Mouse (Mus musculus) thymus, postnatal 4 days (tissue): ENCODE data around the gene Gpr132.

Source experiments
- DNase-seq: peaks from one replicate; pipeline ENCODE4 v3.0.0; 2021

Gene Gpr132

DNA sequence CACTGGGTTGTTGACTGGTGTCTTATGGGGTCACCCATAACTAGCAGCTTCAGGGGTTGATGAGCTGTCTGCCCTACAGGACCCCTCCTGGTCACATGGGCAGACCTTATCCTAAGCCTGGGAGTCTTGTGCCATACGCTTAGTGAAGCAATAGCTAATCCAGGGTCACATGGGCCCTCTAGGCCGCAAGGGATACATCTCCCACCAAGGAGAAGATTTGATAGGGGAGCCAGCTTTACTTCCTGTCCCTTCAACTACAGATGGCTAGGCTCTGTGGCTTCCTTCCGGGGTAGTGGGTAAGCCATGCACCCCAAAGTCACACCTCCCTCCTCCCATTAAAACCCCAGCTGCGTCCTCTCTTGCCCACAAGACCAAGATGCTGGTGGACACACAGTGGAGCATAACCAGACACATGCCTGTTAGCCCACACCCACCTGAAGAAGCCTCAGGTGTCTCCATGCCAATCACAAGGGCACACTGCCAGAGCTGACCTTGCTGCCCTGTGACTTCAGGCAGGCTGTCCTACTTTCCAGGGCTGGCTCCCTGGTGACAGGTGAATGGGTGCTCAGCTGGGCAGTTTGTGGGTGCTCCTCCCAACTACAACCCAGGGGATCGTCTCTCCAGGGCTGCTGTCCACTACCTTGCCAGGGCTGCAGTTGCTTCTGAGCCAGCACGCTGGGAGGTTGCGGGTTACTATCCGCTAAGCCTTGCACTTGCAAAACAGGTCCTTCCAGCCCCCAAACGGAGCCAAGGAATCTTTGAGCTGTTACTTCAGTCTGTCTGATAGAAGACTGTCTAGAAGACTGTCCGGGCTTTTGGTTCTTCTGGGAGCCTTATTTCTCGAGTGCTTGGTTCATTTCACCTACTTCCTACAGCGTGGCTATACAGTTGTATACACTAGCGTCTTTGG is at the start of gene Gpr132:
TSS of gene Gpr132 (minus strand) at position 51 of the 910 bp plus-strand sequence.
- DNase-seq, result peak; percentile 63

DNA sequence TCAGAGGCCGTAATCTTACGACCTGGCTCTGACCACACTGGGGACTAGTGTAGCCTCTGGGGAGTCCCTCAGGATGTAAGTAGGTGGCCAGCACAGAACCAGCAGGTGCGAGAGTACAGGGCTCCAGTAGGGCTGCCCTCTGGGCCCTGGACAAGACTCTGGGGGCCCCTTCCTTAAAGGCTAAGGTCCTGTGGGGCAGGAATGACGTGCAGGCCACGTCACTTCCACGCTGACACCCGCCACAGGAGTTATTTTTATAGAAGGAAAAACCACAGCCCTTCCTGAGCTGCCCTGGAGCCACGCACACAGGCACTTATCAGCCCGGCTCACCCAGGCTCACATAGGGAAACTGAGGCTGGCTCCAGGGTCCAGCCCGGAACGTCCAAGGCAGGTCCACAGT is 49.5 kb upstream of the Gpr132 start:
- no peak for DNase-seq

DNA sequence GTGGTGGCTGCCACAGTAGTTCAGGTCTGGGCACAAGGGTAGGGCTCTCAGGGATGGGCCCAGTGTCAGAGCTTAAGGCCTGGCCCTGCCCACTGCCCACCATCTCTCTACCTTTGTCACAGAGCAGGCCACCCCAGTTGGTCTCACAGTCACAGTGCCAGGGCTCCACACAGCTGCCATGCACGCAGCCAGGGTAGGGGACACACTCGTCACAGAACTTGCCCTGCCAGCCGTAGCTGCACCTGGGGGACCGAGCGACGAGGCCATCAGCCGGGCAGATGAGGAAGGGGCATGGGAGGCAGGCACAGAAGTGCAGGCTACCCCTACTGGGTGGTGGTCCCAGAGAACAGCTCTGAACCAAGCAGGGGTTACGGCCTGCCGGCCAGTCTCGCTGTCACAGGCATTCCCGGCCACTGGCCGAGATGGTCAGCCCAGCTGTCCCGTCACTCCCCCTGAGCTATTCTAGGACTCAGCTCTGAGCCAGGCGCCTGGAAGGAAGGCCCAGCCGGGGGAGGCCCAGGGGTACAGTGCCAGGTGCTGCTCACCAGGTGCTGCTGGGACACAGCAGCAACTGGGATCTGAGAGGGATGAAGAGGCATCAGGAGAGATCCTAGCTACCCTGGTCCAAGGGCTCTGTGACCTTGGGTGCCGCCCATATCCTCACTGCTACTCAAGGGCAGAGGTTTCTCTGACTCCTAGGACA is 48.8 kb upstream of the Gpr132 start:
- no peak for DNase-seq

DNA sequence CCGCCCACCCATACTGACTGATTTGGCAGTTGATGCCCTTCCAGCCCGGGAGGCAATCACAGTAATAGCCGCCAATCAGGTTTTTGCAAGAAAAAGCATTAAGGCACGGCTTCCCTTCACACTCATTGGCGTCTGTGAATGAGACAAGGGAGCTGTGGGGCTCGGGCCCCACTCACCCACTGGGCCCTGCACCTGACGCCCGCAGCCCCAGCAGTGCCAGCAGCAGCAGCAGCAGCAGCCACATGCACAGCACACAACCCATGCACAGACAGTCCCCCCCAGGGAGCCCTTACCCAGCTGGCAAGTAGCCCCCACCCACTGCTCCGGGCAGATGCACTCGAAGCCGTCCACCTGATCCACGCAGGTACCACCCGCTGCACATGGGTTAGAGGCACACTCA is 47.6 kb upstream of the Gpr132 start:
- no peak for DNase-seq

DNA sequence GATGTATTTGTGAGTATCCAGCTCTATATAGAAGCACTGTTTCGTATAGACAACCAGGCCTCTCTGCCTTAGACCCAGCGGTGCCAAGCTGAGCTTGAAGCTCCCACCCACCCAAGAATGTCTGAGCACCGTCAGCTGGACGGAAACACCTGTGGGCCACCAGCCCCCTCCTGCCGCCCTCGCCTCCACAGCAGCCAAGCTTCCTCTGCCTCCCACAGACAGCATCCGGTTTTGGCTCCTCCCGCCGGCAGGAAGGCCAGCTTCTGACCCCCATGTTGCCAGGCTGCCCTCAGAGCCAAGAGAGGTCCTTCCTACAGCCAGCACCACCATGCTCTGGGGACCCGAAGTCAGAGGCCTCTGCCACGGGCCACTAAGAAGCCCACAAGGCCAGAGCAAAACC is 46.5 kb upstream of the Gpr132 start:
- peak; percentile 59 for DNase-seq

DNA sequence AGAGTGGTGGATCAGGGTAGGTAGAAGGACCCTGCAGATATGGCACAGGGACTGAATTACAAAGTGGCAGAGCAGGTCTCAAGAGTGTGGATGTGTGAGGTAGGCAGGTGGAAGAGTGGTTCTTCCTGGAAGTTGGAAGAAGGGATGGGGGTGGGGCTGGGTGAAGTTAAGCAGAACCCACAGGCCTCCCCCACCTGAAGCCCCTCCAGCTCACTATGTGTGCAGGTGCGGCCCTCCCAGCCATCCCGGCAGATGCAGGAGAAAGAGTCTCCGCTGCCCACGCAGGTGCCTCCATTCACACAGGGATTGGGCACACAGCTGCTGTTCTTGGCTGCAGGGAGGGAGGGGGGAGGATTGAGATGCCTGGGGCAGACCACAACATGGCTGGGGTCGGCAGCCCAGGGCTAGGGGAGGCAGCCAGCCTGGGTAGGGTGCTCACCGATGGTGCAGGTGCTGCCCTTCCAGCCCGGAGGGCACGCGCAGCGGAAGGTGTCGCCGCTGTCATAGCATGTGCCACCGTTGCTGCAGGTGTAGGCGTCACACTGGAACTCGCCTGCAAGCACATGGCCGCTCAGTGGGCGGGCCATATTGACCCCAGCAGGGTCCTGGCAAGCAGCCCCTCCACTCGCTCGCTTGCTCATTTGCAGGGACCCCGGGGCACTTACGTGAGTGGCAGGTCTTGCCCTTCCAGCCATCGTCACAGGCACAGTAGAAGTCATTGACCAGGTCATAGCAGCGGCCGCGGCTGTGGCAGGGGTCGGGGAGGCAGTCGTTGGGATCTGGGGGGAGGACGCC is 45.1 kb upstream of the Gpr132 start:
- DNase-seq, result peak; percentile 37

DNA sequence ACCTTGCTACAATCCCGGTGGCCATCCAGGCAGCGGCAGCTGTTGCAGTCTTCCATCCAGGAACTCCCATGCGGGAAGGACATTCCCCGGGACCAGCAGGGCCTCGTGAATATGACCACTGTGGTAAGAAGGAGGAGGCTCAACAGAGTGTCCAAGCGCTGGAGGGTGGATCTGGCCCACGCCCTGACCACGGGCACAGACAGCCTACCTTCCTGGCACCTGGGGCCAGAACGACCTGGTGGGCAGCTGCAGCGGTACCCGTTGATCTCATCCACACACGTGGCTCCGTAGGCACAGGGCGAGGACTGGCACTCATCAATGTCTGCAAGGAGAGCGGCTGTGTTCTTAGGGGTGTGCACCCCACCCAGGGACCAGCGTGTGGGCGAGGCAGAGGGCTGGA is 43.7 kb upstream of the Gpr132 start:
- DNase-seq, result no peak

DNA sequence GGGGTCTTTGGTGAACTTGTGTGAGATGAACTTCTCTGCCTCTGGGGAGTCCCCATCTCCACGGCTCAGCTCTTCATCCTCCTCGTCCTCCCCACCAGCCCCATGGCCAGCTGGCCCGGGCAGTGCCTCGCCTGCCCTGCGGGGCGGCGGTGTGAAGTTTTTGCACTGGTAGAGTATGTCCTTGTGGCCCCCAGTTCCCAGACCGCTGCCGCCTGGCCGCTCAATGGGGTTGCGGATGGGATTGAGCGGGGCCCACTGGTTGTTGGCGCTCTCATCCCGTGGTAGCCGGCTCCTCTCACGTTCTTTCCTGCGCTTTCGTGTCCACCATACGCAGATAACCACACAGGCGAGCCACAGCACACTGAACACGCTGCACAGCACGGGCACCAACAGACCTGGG is 41.0 kb upstream of the Gpr132 start:
- DNase-seq, result no peak

DNA sequence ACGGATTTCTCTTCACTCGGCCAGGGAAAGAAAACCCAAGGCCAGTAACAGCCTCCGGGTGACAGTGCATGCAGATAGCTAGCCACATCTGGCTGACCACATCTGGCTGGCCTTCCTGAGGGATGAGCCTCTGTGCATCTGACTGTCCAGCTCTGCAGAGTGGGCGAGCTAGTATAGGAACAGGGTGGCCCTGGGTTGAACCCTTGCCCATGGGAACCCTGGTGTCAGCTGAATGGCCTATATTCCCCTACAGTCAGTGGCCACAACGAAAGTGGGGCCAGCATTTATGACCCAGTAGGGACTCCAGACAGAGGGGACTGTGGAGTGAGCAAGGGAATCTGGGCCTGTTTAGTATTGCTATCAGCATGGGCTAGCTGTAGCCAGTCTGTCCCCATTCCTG is 37.0 kb upstream of the Gpr132 start:
- DNase-seq, result no peak

DNA sequence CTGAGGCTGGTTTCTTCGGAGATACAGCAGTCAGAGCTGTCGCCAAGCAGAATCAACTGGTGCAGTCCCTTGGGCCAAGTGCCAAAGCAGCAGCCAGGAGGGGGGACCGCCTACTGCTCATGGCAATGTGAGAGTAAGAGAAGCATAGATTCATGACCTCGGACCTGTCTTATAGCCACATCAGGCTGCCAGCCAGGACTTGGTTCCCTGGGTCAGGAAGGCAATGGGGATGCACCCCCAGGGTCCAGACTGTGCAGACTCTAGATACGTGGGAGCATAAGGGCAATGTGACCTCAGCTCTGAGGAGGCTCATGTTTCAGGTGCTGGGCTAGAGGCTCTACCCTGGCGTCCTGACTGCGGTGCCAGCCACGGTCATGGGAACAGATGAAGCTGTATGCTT is 35.9 kb upstream of the Gpr132 start:
- no peak for DNase-seq

DNA sequence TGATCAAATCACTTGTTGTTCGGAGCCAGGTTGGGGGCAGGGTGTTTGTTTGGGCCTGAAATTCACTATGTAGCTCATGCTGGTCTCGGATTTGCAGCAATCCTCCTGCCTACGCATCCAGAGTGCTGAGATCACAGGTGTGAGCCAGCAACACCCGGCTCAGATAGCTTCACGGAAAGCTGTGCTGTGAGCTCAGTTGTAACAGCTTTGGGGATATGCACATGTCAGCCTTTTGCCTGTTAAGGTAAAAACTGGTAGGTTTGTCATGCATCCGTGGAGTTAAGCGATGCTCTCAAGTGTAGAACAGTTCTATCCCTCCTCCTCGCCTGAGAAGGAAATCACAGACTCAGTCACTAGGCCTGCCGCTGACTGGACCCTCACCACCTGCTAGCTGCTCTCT is 32.6 kb upstream of the Gpr132 start:
- DNase-seq, result no peak

DNA sequence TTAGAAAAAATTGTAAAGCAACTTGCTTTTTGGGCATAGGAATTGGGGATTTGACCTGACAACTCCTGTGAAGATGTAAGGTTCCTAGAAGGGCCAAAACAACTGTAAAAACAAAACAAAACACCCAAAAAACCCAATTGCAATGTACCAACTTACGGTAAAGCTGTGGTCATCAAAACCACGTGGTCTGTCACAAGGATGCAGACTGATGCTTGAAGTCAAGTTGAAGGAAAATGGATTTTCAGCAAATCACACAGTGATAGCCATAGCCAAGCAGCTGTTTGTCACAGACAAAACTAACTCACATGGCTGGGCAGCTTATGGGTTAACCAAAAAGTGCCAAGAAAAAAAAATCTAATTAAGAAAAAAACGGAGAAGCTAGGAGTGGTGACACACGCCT is 30.9 kb upstream of the Gpr132 start:
- DNase-seq, result no peak

DNA sequence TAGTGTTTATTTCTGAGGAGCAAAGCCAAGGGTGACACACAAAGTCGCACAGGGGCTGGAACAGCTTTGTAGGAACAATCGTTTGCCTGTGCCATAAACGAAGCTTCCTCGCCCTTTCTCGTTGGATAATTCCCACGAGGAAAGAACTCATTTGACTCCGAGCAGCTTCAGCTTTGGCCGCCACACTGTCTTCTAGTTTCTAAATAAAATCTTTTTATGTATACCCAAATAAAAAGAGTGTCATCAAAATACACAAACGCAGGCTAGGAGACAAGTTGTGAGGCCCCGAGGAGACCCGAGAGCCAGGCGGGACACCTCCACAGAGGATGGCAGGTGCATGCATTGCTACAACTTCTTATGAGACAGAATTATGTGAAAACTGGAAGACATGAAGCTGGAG is 30.3 kb upstream of the Gpr132 start:
- DNase-seq, result no peak

DNA sequence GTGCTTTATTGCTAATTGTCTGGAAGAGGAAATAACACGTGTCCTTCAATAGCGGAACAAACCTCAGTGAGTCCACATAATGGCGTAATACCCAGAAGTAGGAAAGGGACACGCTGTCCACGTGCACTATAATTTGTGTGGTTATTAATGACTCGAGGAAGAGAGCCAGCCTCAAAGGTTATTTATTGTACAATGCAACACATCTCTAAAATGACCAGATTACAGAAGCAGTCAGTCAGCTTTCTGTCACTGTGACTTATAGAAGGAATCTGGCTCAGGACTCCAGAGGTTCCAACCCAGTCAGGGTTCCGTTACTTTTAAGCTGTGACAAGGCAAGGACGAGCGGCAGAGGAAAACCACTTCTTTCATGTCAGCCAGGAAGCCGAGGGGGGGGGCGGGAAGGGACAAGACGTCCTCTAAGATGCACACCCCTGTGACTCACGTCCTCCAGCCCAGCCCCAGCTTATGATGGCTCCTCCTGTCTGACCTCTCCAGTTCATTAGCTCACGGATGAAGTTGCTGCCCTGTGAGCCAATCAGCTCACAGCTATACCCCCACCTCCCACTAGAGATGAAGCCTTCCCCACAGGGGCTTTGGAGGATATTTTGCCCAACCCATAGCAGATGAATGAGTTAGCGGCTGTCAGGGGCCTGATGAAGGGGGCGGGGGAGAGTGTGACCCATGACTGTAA is 29.6 kb upstream of the Gpr132 start:
- no peak for DNase-seq

DNA sequence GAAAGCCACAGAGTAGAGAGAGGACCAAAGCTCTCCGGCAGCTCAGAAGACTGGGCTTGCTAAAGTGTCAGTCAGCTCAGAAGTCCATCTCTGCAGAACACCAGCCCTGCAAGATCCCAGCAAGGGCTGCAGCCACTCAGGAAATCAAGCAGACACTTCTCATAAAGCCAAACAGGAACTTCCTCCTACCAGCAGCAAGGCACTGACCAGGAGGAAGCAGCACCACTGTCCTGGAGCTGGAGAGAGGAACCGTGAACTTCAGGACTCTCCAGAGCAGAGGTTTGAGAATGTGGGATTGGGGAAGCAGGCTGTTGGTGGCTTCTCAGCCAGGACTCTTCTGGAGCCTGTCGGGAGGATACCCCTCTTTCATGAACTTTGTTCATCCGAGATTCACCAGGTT is 26.9 kb upstream of the Gpr132 start:
- DNase-seq, result peak; percentile 7

DNA sequence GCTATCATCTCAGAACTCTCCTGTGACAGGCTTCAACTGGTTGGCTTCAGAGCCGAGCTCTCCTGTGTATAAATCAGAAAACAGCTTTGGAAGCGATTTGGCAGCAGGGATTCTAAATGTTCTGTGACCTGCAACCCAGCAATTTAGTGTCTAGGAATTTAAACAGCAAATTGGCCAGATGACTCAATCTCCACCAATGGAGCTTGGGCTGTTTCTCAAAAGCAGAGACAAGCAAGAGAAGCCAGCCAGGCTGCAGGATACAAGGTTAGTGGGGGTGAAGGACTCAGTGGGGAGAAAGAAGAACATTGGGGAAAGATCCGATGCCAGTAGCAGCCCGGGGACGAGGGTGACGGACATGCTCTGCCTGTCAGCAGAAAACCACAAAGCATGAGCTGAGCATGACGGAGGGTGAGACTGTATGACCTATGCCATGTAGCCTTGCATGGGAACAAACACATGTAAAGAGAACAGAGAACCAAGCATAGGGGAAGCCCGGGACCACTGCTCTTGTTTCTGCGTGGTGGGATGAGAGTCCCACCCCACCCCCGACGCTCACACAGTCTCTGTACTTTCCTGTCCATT is 26.4 kb upstream of the Gpr132 start:
- no peak for DNase-seq

DNA sequence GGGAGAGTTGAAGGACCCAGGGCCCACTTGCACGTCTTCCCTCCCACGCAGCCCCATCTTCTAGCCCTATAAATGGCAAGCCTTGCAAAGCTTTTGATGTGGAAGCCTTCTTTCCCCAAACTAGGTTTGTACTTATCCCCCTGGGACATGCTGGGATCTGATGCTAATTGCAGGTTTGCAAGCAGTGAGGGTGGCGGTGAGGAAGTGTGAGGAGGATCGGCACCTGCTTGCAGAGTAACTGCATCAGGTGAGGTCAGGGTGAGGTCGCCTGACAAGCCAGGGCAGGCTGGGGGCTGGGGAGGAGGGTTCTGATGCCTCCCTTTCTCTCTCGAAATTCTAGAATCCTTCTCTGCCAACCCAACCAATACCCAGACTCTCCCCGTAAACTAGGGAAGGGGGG is 17.4 kb upstream of the Gpr132 start:
- no peak for DNase-seq

DNA sequence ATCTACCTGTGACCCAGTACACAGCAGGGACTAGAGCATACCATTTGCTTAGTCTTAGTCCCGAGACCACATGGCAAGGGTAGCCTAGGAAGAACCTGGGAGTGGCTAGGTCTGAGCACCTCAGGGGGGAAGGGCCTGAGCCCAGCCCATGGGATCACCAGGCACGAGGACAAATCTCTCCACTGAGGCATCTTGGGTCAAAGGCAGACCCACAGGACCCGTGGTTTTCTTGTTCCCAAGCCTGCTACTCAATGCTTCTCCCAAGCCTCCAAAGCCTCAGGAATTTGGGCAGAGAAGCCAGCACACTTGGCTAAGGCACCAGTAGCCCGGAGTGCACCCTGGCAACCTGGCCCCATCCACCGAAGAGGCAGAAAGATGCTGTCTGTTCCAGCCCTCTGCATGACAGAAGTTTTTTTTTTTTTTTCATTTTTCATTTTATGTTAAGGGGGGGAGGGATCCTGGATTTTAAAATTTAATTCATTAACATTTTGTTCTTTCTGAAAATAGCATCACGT is 13.3 kb upstream of the Gpr132 start:
- no peak for DNase-seq

DNA sequence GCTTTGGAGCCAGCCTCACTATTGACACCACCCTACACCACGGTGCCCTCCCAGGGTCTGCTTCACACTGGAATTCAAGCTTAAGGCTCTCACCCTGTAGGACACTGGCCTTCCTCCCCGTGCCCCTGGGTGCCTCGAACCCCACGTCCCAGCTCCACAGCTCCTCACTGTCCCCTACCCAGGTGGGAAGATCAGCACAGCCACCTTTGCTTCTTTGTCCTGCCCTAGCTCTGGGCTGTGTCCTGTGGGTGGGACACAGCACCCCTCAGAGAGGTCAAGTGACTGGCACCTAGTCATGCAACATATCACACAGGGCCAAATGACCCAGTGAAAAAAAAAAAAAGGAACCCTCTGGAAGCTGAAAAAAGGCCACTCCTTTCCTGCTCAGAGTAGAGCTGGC is 12.6 kb upstream of the Gpr132 start:
- no peak for DNase-seq

DNA sequence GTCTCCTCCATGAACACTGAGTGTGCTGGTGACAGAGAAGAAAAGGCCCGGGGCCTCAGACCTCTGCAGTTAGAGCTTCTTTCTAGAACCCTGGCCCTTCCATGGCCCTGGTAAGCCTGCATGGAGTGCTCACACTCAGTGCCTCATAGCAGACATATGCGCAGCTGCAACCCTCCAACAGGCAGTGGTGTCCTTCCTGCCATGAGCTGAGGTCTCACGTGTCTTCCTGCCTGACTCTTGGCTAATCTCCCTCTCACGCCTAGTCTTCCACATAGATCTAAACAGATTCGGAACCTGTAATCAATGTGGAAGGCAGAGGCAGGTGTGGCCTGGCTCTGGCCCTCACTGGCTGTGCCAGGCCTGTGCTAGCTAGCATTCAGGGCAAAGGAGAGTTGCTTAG is 11.7 kb upstream of the Gpr132 start:
- DNase-seq, result peak; percentile 61

DNA sequence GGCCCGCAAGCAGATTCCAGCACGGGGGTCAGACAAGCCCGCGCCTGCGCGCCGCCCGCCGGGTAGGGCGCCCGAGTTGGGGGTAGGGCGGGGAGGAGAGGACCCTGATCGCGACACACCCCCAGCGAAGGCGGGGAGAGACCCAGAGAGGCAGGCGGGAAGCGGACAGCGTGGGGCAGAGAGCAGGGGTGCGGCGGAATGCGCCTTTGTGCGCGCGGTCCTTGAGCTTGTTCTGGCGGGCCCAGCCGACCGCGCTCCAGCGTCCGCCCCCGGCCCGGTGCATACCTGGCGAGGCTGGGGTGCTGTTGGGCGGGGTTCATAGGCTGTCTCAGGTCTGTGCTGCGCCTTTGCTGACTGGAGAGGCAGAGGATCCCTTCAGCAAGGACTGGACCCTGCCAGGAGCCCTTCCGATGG is 9.6 kb upstream of the Gpr132 start:
- DNase-seq, result peak; percentile 66

DNA sequence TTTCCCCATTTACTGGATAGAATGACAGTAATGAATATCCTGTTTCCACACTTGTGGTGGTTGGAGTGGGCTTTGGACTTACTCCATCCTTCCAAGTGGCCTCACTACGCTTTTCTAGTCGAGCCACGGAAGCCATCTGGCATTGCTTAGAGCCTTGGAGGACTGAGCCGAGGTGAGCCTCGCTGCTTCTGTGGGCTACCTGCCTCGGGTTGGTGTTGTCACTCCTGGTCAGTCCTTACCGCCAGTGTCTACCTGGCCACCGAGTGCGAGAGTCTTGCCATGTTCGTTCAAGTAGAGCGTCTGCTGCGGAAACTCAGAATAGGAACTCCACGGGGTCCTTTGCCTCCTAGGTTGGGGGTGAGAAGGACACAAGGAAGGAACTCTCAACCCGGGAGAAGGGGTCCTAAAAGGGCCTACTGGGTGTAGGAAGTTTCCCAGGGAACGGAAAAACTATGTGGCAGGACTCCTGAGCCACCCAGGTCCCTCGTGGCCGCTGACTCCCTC is 9.1 kb upstream of the Gpr132 start:
- peak; percentile 30 for DNase-seq
